Mouse (Mus musculus): ENCODE results near the gene Gucy2g. TPM values are rescaled to one million over a fixed set of nuclear protein-coding genes. Genes with fewer than 3 reads are reported as not detected.

Gene Gucy2g
- total RNA-seq, 1 experiment = 0.09 TPM

GRCm38 (mm10) chr19:55148109-55148508 is 92.9 kb downstream of the Gucy2g start:
- TF ChIP-seq ZC3H11A (IDR thresholded peaks at IDR 0.05; ENCODE audit: borderline replicate concordance, low read depth, low read length) = no peak
- TF ChIP-seq MAFK (IDR thresholded peaks at IDR 0.05; ENCODE audit: insufficient read depth, low read depth, low read length) = no peak
- no peak for TF ChIP-seq CHD2 (IDR thresholded peaks at IDR 0.05; ENCODE audit: low read depth, low read length)
- TF ChIP-seq ZNF384 (IDR thresholded peaks at IDR 0.05; ENCODE audit: low read depth, low read length) = no peak
- TF ChIP-seq HCFC1 (IDR thresholded peaks at IDR 0.05; ENCODE audit: borderline replicate concordance, insufficient read depth, low read length) = no peak
- Histone ChIP-seq H3K4me1 (ENCODE audit: control insufficient read depth in 2 of 2, insufficient read depth in 2 of 2, low read length in 2 of 2, poor library complexity in 1 of 2) (peaks cover 2 to 3% of the 10 kb centered on the region in 2 experiments; a peak in 1 of 4 replicates), H3K4me3 (ENCODE audit: insufficient read depth in 1 of 2, low read depth in 1 of 2, low read length in 2 of 2, poor library complexity in 1 of 2, severe bottlenecking in 1 of 2) (no peak overlapping the region), H3K36me3 (ENCODE audit: control insufficient read depth, insufficient read depth, low read length, poor library complexity, severe bottlenecking) (no peaks in the 10 kb centered on the region), H3K9me3 (ENCODE audit: control insufficient read depth, insufficient read depth, low read depth, low read length) (no peaks in the 10 kb centered on the region), H3K27ac (ENCODE audit: insufficient read depth, low read depth, low read length, poor library complexity, severe bottlenecking) (no peak overlapping the region), H3K9ac (ENCODE audit: insufficient read depth, low read depth, low read length, poor library complexity, severe bottlenecking) (no peak overlapping the region)
- DNase-seq (ENCODE audit: low read depth, low spot score) = no peak
- in situ Hi-C loops (cut with MboI; ENCODE audit: low sequenced_read_pairs in 2 of 2, unreplicated experiment in 2 of 2) = no loop called here

Other genes with a start within 250 kb of the Gucy2g start
- 16.6 and 27.4 TPM in 2 replicates for gene Gpam, start 114.0 kb downstream of the Gucy2g start, total RNA-seq (2012; rRNA removed)
- gene Tectb, start 60.5 kb downstream of the Gucy2g start, total RNA-seq (2012; rRNA removed) = not detected in 2 replicates
- gene Acsl5, start 10.7 kb upstream of the Gucy2g start, total RNA-seq (2012; rRNA removed) = 17.1 and 30.0 TPM in 2 replicates
- 56.8 and 64.3 TPM in 2 replicates for gene Zdhhc6, start 74.8 kb upstream of the Gucy2g start, total RNA-seq (2012; rRNA removed)
- gene Vti1a, start 75.1 kb upstream of the Gucy2g start, total RNA-seq (2012; rRNA removed) = 13.3 and 14.9 TPM in 2 replicates